Mouse (Mus musculus): ENCODE measurements at regions not wholly inside any gene's neighbourhood (a gene's known extent, or its start where the extent isn't known, plus 50 kb on each side); places are given as distances from the start of the nearest gene placed in this dataset.

GRCm38 (mm10) chr3:119633516-119633915 lies 150.8 kb downstream of the Ptbp2 start:
- dilution Hi-C loops (cut with MboI; ENCODE audit: extremely low pct_ligation_motif_present, extremely low pct_unique_long_range_greater_than_20kb, low sequenced_read_pairs): no loop called here

GRCm38 (mm10) chr3:119606116-119606515 lies 178.2 kb downstream of the Ptbp2 start:
- H3K27ac ChIP-seq (ENCODE audit: insufficient read depth, low read depth): no peak overlapping the region
- H3K9ac ChIP-seq (ENCODE audit: insufficient read depth, low read depth): no peak overlapping the region
- H3K79me2 ChIP-seq (replicated peaks; ENCODE audit: control insufficient read depth, extremely low read depth, insufficient read depth, poor library complexity, severe bottlenecking): no peaks in the 10 kb centered on the region
- H3K9me3 ChIP-seq (replicated peaks; ENCODE audit: low read length): peaks cover 34% of the 10 kb centered on the region
- no peaks in the 10 kb centered on the region for H3K36me3 ChIP-seq (replicated peaks in 1 of 2; ENCODE audit: control insufficient read depth in 1 of 2, insufficient read depth in 1 of 2, low read length in 1 of 2)
- in situ Hi-C loops (cut with MboI; ENCODE audit: low pct_ligation_motif_present, low pct_unique_long_range_greater_than_20kb, low sequenced_read_pairs): no loop called here
- dilution Hi-C loops (cut with MboI; ENCODE audit: extremely low pct_ligation_motif_present, extremely low pct_unique_long_range_greater_than_20kb, low sequenced_read_pairs): no loop called here
- H3K4me3 ChIP-seq (replicated peaks in 1 of 3; ENCODE audit: low read depth in 2 of 3, low read length in 2 of 3, poor library complexity in 1 of 3): no peak overlapping the region
- no peak overlapping the region for H3K4me2 ChIP-seq (ENCODE audit: insufficient read depth, low read depth, poor library complexity, severe bottlenecking)
- TF ChIP-seq MEF2A (IDR thresholded peaks at IDR 0.05; ENCODE audit: borderline replicate concordance, low read depth, low read length): no peak
- no peak for TF ChIP-seq NRF1 (IDR thresholded peaks at IDR 0.05; ENCODE audit: low read depth, low read length)
- no peak for TF ChIP-seq GABPA (IDR thresholded peaks at IDR 0.05; ENCODE audit: insufficient replicate concordance, low read depth, low read length)
- TF ChIP-seq PAX5 (IDR thresholded peaks at IDR 0.05; ENCODE audit: low read length): no peak
- TF ChIP-seq MAFK (IDR thresholded peaks at IDR 0.05; ENCODE audit: insufficient replicate concordance, low read length): no peak
- TF ChIP-seq UBTF (IDR thresholded peaks at IDR 0.05; ENCODE audit: low read depth, low read length): no peak
- no peak for TF ChIP-seq SMC3 (IDR thresholded peaks at IDR 0.05; ENCODE audit: low read depth, low read length)
- TF ChIP-seq RAD21 (IDR thresholded peaks at IDR 0.05; ENCODE audit: low read depth, low read length): no peak
- TF ChIP-seq IRF4 (IDR thresholded peaks at IDR 0.05; ENCODE audit: low read depth, low read length): no peak
- no peak for TF ChIP-seq CHD1 (IDR thresholded peaks at IDR 0.05; ENCODE audit: low read depth, low read length)
- DNase-seq (ENCODE audit: extremely low read depth): no peak
- no peaks in the 10 kb centered on the region for H3K27me3 ChIP-seq (replicated peaks)
- H3K4me1 ChIP-seq (ENCODE audit: control insufficient read depth in 1 of 2, insufficient read depth in 2 of 2): no peaks in the 10 kb centered on the region

More at GRCm38 (mm10) chr3:119633516-119633915, 150.8 kb downstream of the Ptbp2 start:
- Histone ChIP-seq H3K36me3 (replicated peaks in 1 of 2; ENCODE audit: control insufficient read depth in 1 of 2, insufficient read depth in 1 of 2, low read length in 1 of 2) (no peaks in the 10 kb centered on the region), H3K9me3 (replicated peaks; ENCODE audit: low read length) (peaks cover 38% of the 10 kb centered on the region), H3K9ac (ENCODE audit: insufficient read depth, low read depth) (no peak overlapping the region), H3K4me3 (replicated peaks in 1 of 3; ENCODE audit: low read depth in 2 of 3, low read length in 2 of 3, poor library complexity in 1 of 3) (no peak overlapping the region), H3K27ac (ENCODE audit: insufficient read depth, low read depth) (no peak overlapping the region), H3K4me2 (ENCODE audit: insufficient read depth, low read depth, poor library complexity, severe bottlenecking) (no peak overlapping the region), H3K27me3 (replicated peaks) (no peaks in the 10 kb centered on the region), H3K4me1 (ENCODE audit: control insufficient read depth in 1 of 2, insufficient read depth in 2 of 2) (no peaks in the 10 kb centered on the region), H3K79me2 (replicated peaks; ENCODE audit: control insufficient read depth, extremely low read depth, insufficient read depth, poor library complexity, severe bottlenecking) (no peaks in the 10 kb centered on the region)
- no peak for DNase-seq (ENCODE audit: extremely low read depth)
- TF ChIP-seq ELF1 (IDR thresholded peaks at IDR 0.05; ENCODE audit: low read depth, low read length) (no peak), ETS1 (conservative IDR thresholded peaks at IDR 0.05; ENCODE audit: low read depth, low read length) (no peak), JUND (conservative IDR thresholded peaks at IDR 0.05; ENCODE audit: low read depth, low read length) (no peak), HCFC1 (IDR thresholded peaks at IDR 0.05; ENCODE audit: low read depth, low read length) (no peak), MXI1 (IDR thresholded peaks at IDR 0.05; ENCODE audit: low read depth, low read length) (no peak), SMC3 (IDR thresholded peaks at IDR 0.05; ENCODE audit: low read depth, low read length) (no peak), POLR2A (IDR thresholded peaks at IDR 0.05; ENCODE audit: low read depth, low read length) (no peak), BHLHE40 (IDR thresholded peaks at IDR 0.05; ENCODE audit: low read depth, low read length) (no peak), EP300 (IDR thresholded peaks at IDR 0.05; ENCODE audit: low read length) (no peak), MAZ (IDR thresholded peaks at IDR 0.05; ENCODE audit: low read depth, low read length) (no peak), RCOR1 (conservative IDR thresholded peaks at IDR 0.05; ENCODE audit: low read depth, low read length) (no peak), IRF4 (IDR thresholded peaks at IDR 0.05; ENCODE audit: low read depth, low read length) (no peak), GABPA (IDR thresholded peaks at IDR 0.05; ENCODE audit: insufficient replicate concordance, low read depth, low read length) (no peak), TBP (conservative IDR thresholded peaks at IDR 0.05; ENCODE audit: low read depth, low read length) (no peak), PAX5 (IDR thresholded peaks at IDR 0.05; ENCODE audit: low read length) (no peak), CTCF (conservative IDR thresholded peaks at IDR 0.05 in 1 of 2, IDR thresholded peaks at IDR 0.05 in 1 of 2; ENCODE audit: low read depth in 2 of 2, low read length in 2 of 2) (no peak), ZNF384 (IDR thresholded peaks at IDR 0.05; ENCODE audit: low read depth, low read length) (no peak), MYC (IDR thresholded peaks at IDR 0.05; ENCODE audit: low read depth, low read length) (no peak), ZKSCAN1 (IDR thresholded peaks at IDR 0.05; ENCODE audit: borderline replicate concordance, low read depth, low read length) (no peak), TCF12 (IDR thresholded peaks at IDR 0.05; ENCODE audit: low read depth, low read length) (no peak)
- in situ Hi-C loops (cut with MboI; ENCODE audit: low pct_ligation_motif_present, low pct_unique_long_range_greater_than_20kb, low sequenced_read_pairs): no loop called here
